Mouse (Mus musculus) small intestine, adult 2 months (tissue): Measurements from ENCODE around the gene Camkk2.

ENCODE experiments used
- CTCF ChIP-seq: fragments of 200-500 bp; IDR thresholded peaks from 2 replicates; pipeline ENCODE4 v1.5.1; 2012; ENCODE audit warnings: low read depth, mild to moderate bottlenecking, control low read depth, inconsistent platforms, low read length, moderate library complexity, mixed read lengths; ENCODE audit not compliant: insufficient replicate concordance, insufficient read length; ENCODE audit errors: extremely low read depth
- POLR2A ChIP-seq: fragments of 200-500 bp; IDR thresholded peaks from 2 replicates; pipeline ENCODE4 v1.6.1; 2012; ENCODE audit warnings: low read depth, mild to moderate bottlenecking, control low read depth, inconsistent platforms, low read length, moderate library complexity

DNA sequence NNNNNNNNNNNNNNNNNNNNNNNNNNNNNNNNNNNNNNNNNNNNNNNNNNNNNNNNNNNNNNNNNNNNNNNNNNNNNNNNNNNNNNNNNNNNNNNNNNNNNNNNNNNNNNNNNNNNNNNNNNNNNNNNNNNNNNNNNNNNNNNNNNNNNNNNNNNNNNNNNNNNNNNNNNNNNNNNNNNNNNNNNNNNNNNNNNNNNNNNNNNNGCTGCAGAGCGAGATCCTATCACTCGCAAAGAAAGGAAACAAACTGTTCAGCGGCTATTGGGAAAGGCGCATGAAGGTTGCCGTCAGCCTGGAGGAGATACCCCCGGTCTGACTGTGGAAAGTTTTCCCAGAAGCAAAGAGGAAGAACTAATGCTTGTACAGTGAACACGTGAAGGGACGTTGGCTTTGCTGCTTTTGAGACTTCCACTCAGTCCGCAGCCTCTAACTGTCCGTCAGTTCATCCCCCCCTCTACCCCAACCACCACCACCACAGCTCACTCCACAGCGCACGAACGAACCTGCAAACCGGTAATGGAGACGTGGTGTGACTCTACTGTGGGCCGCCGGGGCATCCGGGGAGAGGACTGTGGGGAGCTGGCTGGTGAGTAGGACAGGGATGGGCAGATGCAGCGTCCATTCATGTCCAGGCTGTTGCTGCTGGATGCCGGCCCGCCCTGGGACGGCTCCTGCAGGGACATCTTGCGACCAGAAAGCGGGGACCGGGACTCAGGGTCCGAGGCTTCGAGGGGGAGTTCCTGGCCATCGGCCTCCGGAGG is 15.8 kb downstream of the Camkk2 start:
- no peak for TF ChIP-seq CTCF
- TF ChIP-seq POLR2A = no peak
